Mouse (Mus musculus): ENCODE measurements around the gene Lhfpl5. TPM values are rescaled to one million over a fixed set of nuclear protein-coding genes. Genes with fewer than 3 reads are reported as not detected.
A peak's percentile ranks its signal among the peaks of the same experiment; 100 is the strongest.

The Lhfpl5 gene
- polyA plus RNA-seq, 1 experiment from 2014 or later: 0.22 TPM

- Histone ChIP-seq H3K27ac (ENCODE audit: low read length) (no peak overlapping the region), H3K36me3 (ENCODE audit: control insufficient read depth, insufficient read depth) (no peaks in the 10 kb centered on the region), H3K4me3 (ENCODE audit: low read depth, low read length) (no peak overlapping the region), H3K4me2 (ENCODE audit: low read depth, low read length) (no peak overlapping the region), H3K9ac (ENCODE audit: low read depth, low read length) (no peak overlapping the region), H3K9me3 (replicated peaks; ENCODE audit: control insufficient read depth, low read length) (no peaks in the 10 kb centered on the region), H3K4me1 (ENCODE audit: control insufficient read depth, low read depth, low read length) (no peaks in the 10 kb centered on the region; the same call in none of the 2 replicates), H3K27me3 (ENCODE audit: control insufficient read depth, insufficient read depth, low read depth, low read length) (no peaks in the 10 kb centered on the region)
- ATAC-seq (ENCODE audit: low read depth): no peak
- WGBS (ENCODE audit: insufficient replicate concordance): 45% methylated on average over 7 of the region's 7 CpGs
Measured at GRCm38 (mm10) chr17:28561613-28562012, 13.8 kb upstream of the Lhfpl5 start.

- Histone ChIP-seq H3K27me3 (ENCODE audit: control insufficient read depth, insufficient read depth, low read depth, low read length) (no peaks in the 10 kb centered on the region), H3K9ac (ENCODE audit: low read depth, low read length) (no peak overlapping the region), H3K4me2 (ENCODE audit: low read depth, low read length) (no peak overlapping the region), H3K9me3 (replicated peaks; ENCODE audit: control insufficient read depth, low read length) (no peaks in the 10 kb centered on the region), H3K4me1 (ENCODE audit: control insufficient read depth, low read depth, low read length) (no peaks in the 10 kb centered on the region; the same call in none of the 2 replicates), H3K4me3 (ENCODE audit: low read depth, low read length) (no peak overlapping the region), H3K27ac (ENCODE audit: low read length) (no peak overlapping the region), H3K36me3 (ENCODE audit: control insufficient read depth, insufficient read depth) (no peaks in the 10 kb centered on the region)
- ATAC-seq (ENCODE audit: low read depth): no peak
Measured at GRCm38 (mm10) chr17:28565181-28565580, 10.3 kb upstream of the Lhfpl5 start.

- H3K27me3 ChIP-seq (ENCODE audit: control insufficient read depth, insufficient read depth, low read depth, low read length): no peaks in the 10 kb centered on the region
- H3K9me3 ChIP-seq (replicated peaks; ENCODE audit: control insufficient read depth, low read length): no peaks in the 10 kb centered on the region
- no peaks in the 10 kb centered on the region for H3K36me3 ChIP-seq (ENCODE audit: control insufficient read depth, insufficient read depth)
- WGBS (ENCODE audit: insufficient replicate concordance): 49% methylated on average over 3 of the region's 3 CpGs
- peak overlapping the region; percentile 45; the same call in 1 of the 2 replicates for H3K27ac ChIP-seq (ENCODE audit: low read length)
- no peak overlapping the region for H3K4me3 ChIP-seq (ENCODE audit: low read depth, low read length)
- no peak for ATAC-seq (ENCODE audit: low read depth)
- H3K4me1 ChIP-seq (ENCODE audit: control insufficient read depth, low read depth, low read length): no peaks in the 10 kb centered on the region
- no peak overlapping the region for H3K4me2 ChIP-seq (ENCODE audit: low read depth, low read length)
- H3K9ac ChIP-seq (ENCODE audit: low read depth, low read length): no peak overlapping the region
Measured at GRCm38 (mm10) chr17:28567541-28567940, 7.9 kb upstream of the Lhfpl5 start.

GRCm38 (mm10) chr17:28571868-28572267 lies 3.6 kb upstream of the Lhfpl5 start:
- peaks cover 3% of the 10 kb centered on the region; the same call in 1 of the 2 replicates for H3K27me3 ChIP-seq (ENCODE audit: control insufficient read depth, insufficient read depth, low read depth, low read length)
- peaks cover 3% of the 10 kb centered on the region; the same call in 1 of the 2 replicates for H3K4me1 ChIP-seq (ENCODE audit: control insufficient read depth, low read depth, low read length)
- no peaks in the 10 kb centered on the region for H3K9me3 ChIP-seq (replicated peaks; ENCODE audit: control insufficient read depth, low read length)
- H3K4me2 ChIP-seq (ENCODE audit: low read depth, low read length): no peak overlapping the region
- ATAC-seq (ENCODE audit: low read depth): no peak
- 61% methylated on average over 3 of the region's 3 CpGs for WGBS (ENCODE audit: insufficient replicate concordance)
- no peaks in the 10 kb centered on the region for H3K36me3 ChIP-seq (ENCODE audit: control insufficient read depth, insufficient read depth)
- no peak overlapping the region for H3K27ac ChIP-seq (ENCODE audit: low read length)
- H3K4me3 ChIP-seq (ENCODE audit: low read depth, low read length): no peak overlapping the region
- H3K9ac ChIP-seq (ENCODE audit: low read depth, low read length): no peak overlapping the region

- H3K27ac ChIP-seq (ENCODE audit: low read length): no peak overlapping the region
- H3K4me3 ChIP-seq (ENCODE audit: low read depth, low read length): no peak overlapping the region
- H3K9me3 ChIP-seq (replicated peaks; ENCODE audit: control insufficient read depth, low read length): no peaks in the 10 kb centered on the region
- peaks cover 3% of the 10 kb centered on the region; the same call in 1 of the 2 replicates for H3K4me1 ChIP-seq (ENCODE audit: control insufficient read depth, low read depth, low read length)
- ATAC-seq (ENCODE audit: low read depth): no peak
- no peak overlapping the region for H3K9ac ChIP-seq (ENCODE audit: low read depth, low read length)
- no peaks in the 10 kb centered on the region for H3K36me3 ChIP-seq (ENCODE audit: control insufficient read depth, insufficient read depth)
- no peak overlapping the region for H3K4me2 ChIP-seq (ENCODE audit: low read depth, low read length)
- H3K27me3 ChIP-seq (ENCODE audit: control insufficient read depth, insufficient read depth, low read depth, low read length): peaks cover 3% of the 10 kb centered on the region; the same call in 1 of the 2 replicates
- 61% methylated on average over 7 of the region's 7 CpGs for WGBS (ENCODE audit: insufficient replicate concordance)
Measured at GRCm38 (mm10) chr17:28572521-28572920, 2.9 kb upstream of the Lhfpl5 start.

GRCm38 (mm10) chr17:28572941-28573340 lies 2.5 kb upstream of the Lhfpl5 start:
- H3K4me1 ChIP-seq (ENCODE audit: control insufficient read depth, low read depth, low read length): peaks cover 3% of the 10 kb centered on the region; the same call in 1 of the 2 replicates
- no peaks in the 10 kb centered on the region for H3K9me3 ChIP-seq (replicated peaks; ENCODE audit: control insufficient read depth, low read length)
- ATAC-seq (ENCODE audit: low read depth): no peak
- H3K36me3 ChIP-seq (ENCODE audit: control insufficient read depth, insufficient read depth): no peaks in the 10 kb centered on the region
- H3K27me3 ChIP-seq (ENCODE audit: control insufficient read depth, insufficient read depth, low read depth, low read length): peaks cover 3% of the 10 kb centered on the region; the same call in 1 of the 2 replicates
- H3K9ac ChIP-seq (ENCODE audit: low read depth, low read length): no peak overlapping the region
- no peak overlapping the region for H3K4me2 ChIP-seq (ENCODE audit: low read depth, low read length)
- WGBS (ENCODE audit: insufficient replicate concordance): 65% methylated on average over 6 of the region's 6 CpGs
- no peak overlapping the region for H3K27ac ChIP-seq (ENCODE audit: low read length)
- H3K4me3 ChIP-seq (ENCODE audit: low read depth, low read length): no peak overlapping the region

- H3K4me3 ChIP-seq (ENCODE audit: low read depth, low read length): no peak overlapping the region
- 5% methylated on average over 9 of the region's 9 CpGs for WGBS (ENCODE audit: insufficient replicate concordance)
- no peaks in the 10 kb centered on the region for H3K27me3 ChIP-seq (ENCODE audit: control insufficient read depth, insufficient read depth, low read depth, low read length)
- H3K9me3 ChIP-seq (replicated peaks; ENCODE audit: control insufficient read depth, low read length): no peaks in the 10 kb centered on the region
- no peaks in the 10 kb centered on the region for H3K36me3 ChIP-seq (ENCODE audit: control insufficient read depth, insufficient read depth)
- H3K4me2 ChIP-seq (ENCODE audit: low read depth, low read length): no peak overlapping the region
- H3K27ac ChIP-seq (ENCODE audit: low read length): no peak overlapping the region
- ATAC-seq (ENCODE audit: low read depth): no peak
- no peak overlapping the region for H3K9ac ChIP-seq (ENCODE audit: low read depth, low read length)
- peaks cover 3% of the 10 kb centered on the region; the same call in 1 of the 2 replicates for H3K4me1 ChIP-seq (ENCODE audit: control insufficient read depth, low read depth, low read length)
Measured at GRCm38 (mm10) chr17:28580396-28580795, 5.0 kb downstream of the Lhfpl5 start.

- ATAC-seq (ENCODE audit: low read depth): no peak
- no peak overlapping the region for H3K27ac ChIP-seq (ENCODE audit: low read length)
- H3K9me3 ChIP-seq (replicated peaks; ENCODE audit: control insufficient read depth, low read length): no peaks in the 10 kb centered on the region
- no peaks in the 10 kb centered on the region for H3K4me1 ChIP-seq (ENCODE audit: control insufficient read depth, low read depth, low read length)
- no peak overlapping the region for H3K9ac ChIP-seq (ENCODE audit: low read depth, low read length)
- no peaks in the 10 kb centered on the region for H3K36me3 ChIP-seq (ENCODE audit: control insufficient read depth, insufficient read depth)
- no peak overlapping the region for H3K4me2 ChIP-seq (ENCODE audit: low read depth, low read length)
- H3K4me3 ChIP-seq (ENCODE audit: low read depth, low read length): no peak overlapping the region
- WGBS (ENCODE audit: insufficient replicate concordance): 53% methylated on average over 2 of the region's 2 CpGs
- no peaks in the 10 kb centered on the region for H3K27me3 ChIP-seq (ENCODE audit: control insufficient read depth, insufficient read depth, low read depth, low read length)
Measured at GRCm38 (mm10) chr17:28581056-28581455, 5.6 kb downstream of the Lhfpl5 start.

GRCm38 (mm10) chr17:28586509-28586908 lies 11.1 kb downstream of the Lhfpl5 start:
- ATAC-seq (ENCODE audit: low read depth): no peak
- no peaks in the 10 kb centered on the region for H3K27me3 ChIP-seq (ENCODE audit: control insufficient read depth, insufficient read depth, low read depth, low read length)
- H3K9ac ChIP-seq (ENCODE audit: low read depth, low read length): no peak overlapping the region
- H3K9me3 ChIP-seq (replicated peaks; ENCODE audit: control insufficient read depth, low read length): no peaks in the 10 kb centered on the region
- no peaks in the 10 kb centered on the region for H3K4me1 ChIP-seq (ENCODE audit: control insufficient read depth, low read depth, low read length)
- H3K4me2 ChIP-seq (ENCODE audit: low read depth, low read length): no peak overlapping the region
- peaks cover 8% of the 10 kb centered on the region for H3K36me3 ChIP-seq (ENCODE audit: control insufficient read depth, insufficient read depth)
- WGBS (ENCODE audit: insufficient replicate concordance): 48% methylated on average over 3 of the region's 3 CpGs
- H3K27ac ChIP-seq (ENCODE audit: low read length): no peak overlapping the region
- H3K4me3 ChIP-seq (ENCODE audit: low read depth, low read length): no peak overlapping the region

Measured in liver, embryonic 16.5 days (tissue).